ENCODE assay signal across 10 mouse cellular contexts in genomic region chr13:5713195-5713863, GRCm38 (mm10).
A peak's percentile ranks its signal among the peaks of the same experiment; 100 is the strongest.
DNase-seq lines count a peak whose midpoint lies in the region; ATAC-seq lines count a peak whose summit lies in the region.
"Had no signal": no experiment of that assay in that cellular context is flagged by ENCODE, and none has a peak within 500 bp of the region (broad histone marks: within the 10 kb centered on the region; RNA-seq: fewer than 3 reads in every experiment).

No protein-coding gene starts in this region.

- H3K27ac ChIP-seq in embryonic facial prominence, embryonic 14.5 days (replicated peaks; ENCODE audit: low read depth, low read length) = no peak overlapping the region
- H3K27ac ChIP-seq in embryonic facial prominence, embryonic 10.5 days (replicated peaks) = no peak overlapping the region

- H3K27me3 ChIP-seq in embryonic facial prominence, embryonic 14.5 days (replicated peaks; ENCODE audit: control insufficient read depth, insufficient read depth, low read length) = no peaks in the 10 kb centered on the region
- H3K27me3 ChIP-seq in embryonic facial prominence, embryonic 10.5 days (replicated peaks; ENCODE audit: low read depth, poor library complexity, severe bottlenecking) = no peaks in the 10 kb centered on the region
- no peaks in the 10 kb centered on the region for H3K27me3 ChIP-seq in splenic B cell, adult 2 months (ENCODE audit: control insufficient read depth, insufficient read depth, low read length, poor library complexity, severe bottlenecking)
- H3K27me3 ChIP-seq: heart, embryonic 15.5 days had no signal

- no peaks in the 10 kb centered on the region for H3K36me3 ChIP-seq in embryonic facial prominence, embryonic 14.5 days (ENCODE audit: control insufficient read depth, insufficient read depth, low read length)
- H3K36me3 ChIP-seq in embryonic facial prominence, embryonic 10.5 days (replicated peaks) = no peaks in the 10 kb centered on the region
- H3K36me3 ChIP-seq in splenic B cell, adult 2 months (ENCODE audit: control insufficient read depth, insufficient read depth, low read length, poor library complexity, severe bottlenecking) = no peaks in the 10 kb centered on the region
- H3K36me3 ChIP-seq: heart, embryonic 15.5 days had no signal

- ATAC-seq in embryonic facial prominence, embryonic 14.5 days (ENCODE audit: low read depth) = no peak

- no peak overlapping the region for H3K4me3 ChIP-seq in embryonic facial prominence, embryonic 14.5 days (ENCODE audit: low read depth, low read length)
- no peak overlapping the region for H3K4me3 ChIP-seq in embryonic facial prominence, embryonic 10.5 days

- peaks cover 3% of the 10 kb centered on the region; the same call in 1 of the 2 replicates for H3K4me1 ChIP-seq in embryonic facial prominence, embryonic 14.5 days (ENCODE audit: control insufficient read depth, insufficient read depth, low read length)
- no peaks in the 10 kb centered on the region for H3K4me1 ChIP-seq in embryonic facial prominence, embryonic 10.5 days

- intact Hi-C loops in heart, postnatal 25 days (cut with DNase I) = loop anchor here (10.0 kb wide), 1 partner anchor 761 kb away; no protein-coding TSS in a partner anchor

- peak; percentile 20 for DNase-seq in embryonic facial prominence, embryonic 14.5 days (ENCODE audit: low spot score)
- no peak for DNase-seq in embryonic facial prominence, embryonic 10.5 days (ENCODE audit: low spot score)
- DNase-seq in urinary bladder, postnatal 14 days (ENCODE audit: low spot score) = peak; percentile 54
- DNase-seq in urinary bladder, adult 2 months (ENCODE audit: low spot score) = no peak
- peak; percentile 98 for DNase-seq in large intestine, adult 2 months (ENCODE audit: low read depth, low spot score)
- peak; percentile 39 for DNase-seq in splenic B cell, adult 2 months (ENCODE audit: low read depth, low spot score)
- DNase-seq in heart, postnatal 25 days (ENCODE audit: low spot score) = no peak
- no peak for DNase-seq in layer of hippocampus, adult 18-20 months (ENCODE audit: low spot score in 2 of 2)
- DNase-seq: liver had no signal

- H3K9ac ChIP-seq in embryonic facial prominence, embryonic 14.5 days (ENCODE audit: low read depth, low read length) = no peak overlapping the region
- H3K9ac ChIP-seq: heart, embryonic 15.5 days had no signal

- no peak overlapping the region for H3K4me2 ChIP-seq in embryonic facial prominence, embryonic 14.5 days (ENCODE audit: low read depth, low read length)

- H3K9me3 ChIP-seq in embryonic facial prominence, embryonic 14.5 days (ENCODE audit: control insufficient read depth, low read length) = no peaks in the 10 kb centered on the region
- H3K9me3 ChIP-seq in embryonic facial prominence, embryonic 10.5 days = no peaks in the 10 kb centered on the region
- H3K9me3 ChIP-seq: heart, embryonic 15.5 days had no signal

- WGBS in embryonic facial prominence, embryonic 14.5 days = 77% methylated on average over 6 of the region's 6 CpGs
- WGBS in embryonic facial prominence, embryonic 10.5 days = 88% methylated on average over 6 of the region's 6 CpGs
- WGBS in large intestine, adult 2 months = 12% methylated on average over 6 of the region's 6 CpGs

Comparison
In these comparisons a context has a peak if more than half of its experiments do, and no peak if none do; other contexts are left out.
1. DNase-seq: peak in embryonic facial prominence, embryonic 14.5 days (single experiment), urinary bladder, postnatal 14 days (single experiment), large intestine, adult 2 months (single experiment) and splenic B cell, adult 2 months (single experiment); none in embryonic facial prominence, embryonic 10.5 days (single experiment), urinary bladder, adult 2 months (single experiment), heart, postnatal 25 days (single experiment) and layer of hippocampus, adult 18-20 months (0 of 2).